Mouse (Mus musculus): ENCODE data around the gene Bcar3. TPM values are rescaled to one million over a fixed set of nuclear protein-coding genes. Genes with fewer than 3 reads are reported as not detected.

The Bcar3 gene
- polyA plus RNA-seq, 1 experiment: not detected

- TF ChIP-seq GATA1 (IDR thresholded peaks at IDR 0.05; ENCODE audit: low read length): no peak
Measured at GRCm38 (mm10) chr3:122535938-122536703, 242.2 kb downstream of the Bcar3 start.

GRCm38 (mm10) chr3:122538851-122539250 is 244.9 kb downstream of the Bcar3 start:
- TF ChIP-seq GATA1 (IDR thresholded peaks at IDR 0.05; ENCODE audit: low read length): no peak

GRCm38 (mm10) chr3:122539961-122540690 is 246.2 kb downstream of the Bcar3 start:
- TF ChIP-seq GATA1 (IDR thresholded peaks at IDR 0.05; ENCODE audit: low read length): no peak

- TF ChIP-seq GATA1 (IDR thresholded peaks at IDR 0.05; ENCODE audit: low read length): no peak
Measured at GRCm38 (mm10) chr3:122540918-122541317, 247.0 kb downstream of the Bcar3 start.

- TF ChIP-seq GATA1 (IDR thresholded peaks at IDR 0.05; ENCODE audit: low read length): no peak
Measured at GRCm38 (mm10) chr3:122545346-122545745, 251.4 kb downstream of the Bcar3 start.

GRCm38 (mm10) chr3:122547469-122547868 is 253.5 kb downstream of the Bcar3 start:
- TF ChIP-seq GATA1 (IDR thresholded peaks at IDR 0.05; ENCODE audit: low read length): no peak

- no peak for TF ChIP-seq GATA1 (IDR thresholded peaks at IDR 0.05; ENCODE audit: low read length)
Measured at GRCm38 (mm10) chr3:122551174-122551573, 257.2 kb downstream of the Bcar3 start.

DNA sequence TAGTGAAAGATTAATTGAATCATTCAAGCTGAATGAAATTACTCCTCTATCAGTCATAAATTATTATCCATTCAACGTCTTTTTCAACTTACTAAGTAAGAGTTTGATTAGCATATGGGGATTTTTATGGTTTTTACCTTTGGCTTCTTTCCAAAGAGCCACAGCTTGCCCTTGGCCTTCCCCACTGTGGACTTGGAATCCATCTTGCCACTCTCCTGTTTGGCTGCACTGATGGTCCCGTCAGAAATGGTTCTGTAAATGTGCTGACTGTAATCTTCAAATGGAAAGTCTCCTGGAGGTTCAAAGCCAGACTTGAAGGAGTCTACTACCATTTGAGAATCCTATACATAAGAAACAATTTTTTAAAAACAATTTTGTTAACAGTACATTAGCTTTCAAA is 263.8 kb downstream of the Bcar3 start:
- TF ChIP-seq GATA1 (IDR thresholded peaks at IDR 0.05; ENCODE audit: low read length): no peak

DNA sequence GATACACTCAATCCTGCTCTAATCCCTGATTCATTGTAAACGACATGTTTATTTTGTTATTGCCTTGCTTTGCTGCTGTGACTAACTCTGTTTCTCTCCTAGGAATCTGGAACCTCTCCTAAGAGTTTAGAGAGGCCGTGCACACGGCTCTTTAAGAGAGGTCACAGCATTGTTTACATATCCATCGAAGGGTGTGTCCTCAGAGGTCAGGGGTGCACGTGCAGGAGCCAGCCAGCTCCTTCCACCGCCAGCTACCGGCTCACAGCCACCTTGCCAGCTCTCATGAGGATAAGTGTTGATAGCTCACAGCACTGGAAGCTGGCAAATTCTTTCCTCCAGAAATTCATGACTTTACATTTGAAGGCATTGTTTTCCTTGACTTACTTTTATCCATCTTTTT is 271.3 kb downstream of the Bcar3 start:
- no peak for TF ChIP-seq GATA1 (IDR thresholded peaks at IDR 0.05; ENCODE audit: low read length)

DNA sequence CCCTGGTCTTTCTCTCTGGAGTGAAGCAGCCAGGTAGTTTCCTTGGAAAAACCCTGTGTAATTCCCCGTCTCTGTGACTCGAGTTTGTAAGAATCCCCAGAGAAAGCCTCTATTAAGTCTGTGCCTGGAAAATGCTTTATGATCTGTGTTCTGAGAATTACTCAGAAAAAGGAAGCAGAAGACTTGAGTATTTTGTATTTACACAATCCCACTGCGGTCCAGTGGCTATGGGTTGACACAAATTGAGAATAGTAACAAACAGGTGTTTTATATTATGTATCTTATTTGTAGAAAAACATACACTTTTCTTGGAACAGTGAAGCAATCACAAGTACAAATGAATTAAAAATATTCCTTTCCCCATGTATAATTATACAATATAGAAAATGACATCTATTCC is 272.2 kb downstream of the Bcar3 start:
- TF ChIP-seq GATA1 (IDR thresholded peaks at IDR 0.05; ENCODE audit: low read length): no peak

GRCm38 (mm10) chr3:122566549-122566948 is 272.6 kb downstream of the Bcar3 start:
- TF ChIP-seq GATA1 (IDR thresholded peaks at IDR 0.05; ENCODE audit: low read length): no peak

GRCm38 (mm10) chr3:122573426-122574286 is 279.7 kb downstream of the Bcar3 start:
- no peak for TF ChIP-seq GATA1 (IDR thresholded peaks at IDR 0.05; ENCODE audit: low read length)

- no peak for TF ChIP-seq GATA1 (IDR thresholded peaks at IDR 0.05; ENCODE audit: low read length)
Measured at GRCm38 (mm10) chr3:122574921-122575320, 281.0 kb downstream of the Bcar3 start.

DNA sequence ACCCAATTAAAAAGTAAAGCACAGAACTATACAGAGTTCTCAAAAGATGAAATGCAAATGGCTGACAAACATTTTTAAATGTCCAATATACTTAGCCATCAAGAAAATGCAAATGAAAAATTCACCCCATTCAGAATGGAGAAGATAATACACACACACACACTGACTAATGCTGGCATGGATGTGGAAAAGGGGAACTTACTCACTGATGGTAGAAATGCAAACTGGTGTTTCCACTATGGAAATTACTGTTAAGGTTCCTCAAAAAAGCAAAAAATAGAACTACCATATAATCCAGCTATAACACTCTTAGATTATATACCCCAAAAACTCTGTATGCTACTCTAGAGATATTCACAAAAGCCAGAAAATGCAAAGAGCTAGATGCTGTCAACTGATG is 283.4 kb downstream of the Bcar3 start:
- TF ChIP-seq GATA1 (IDR thresholded peaks at IDR 0.05; ENCODE audit: low read length): no peak

Other genes starting within 250 kb of the Bcar3 start
- gene Abca4, start 249.7 kb upstream of the Bcar3 start, polyA plus RNA-seq (2012): 0.01 and 0.03 TPM in 2 replicates
- 719 and 993 TPM in 2 replicates for gene Gclm, start 48.6 kb upstream of the Bcar3 start, polyA plus RNA-seq (2012)
- 9.3 and 10.1 TPM in 2 replicates for gene Dnttip2, start 19.7 kb upstream of the Bcar3 start, polyA plus RNA-seq (2012)